In the genomic region with DNA sequence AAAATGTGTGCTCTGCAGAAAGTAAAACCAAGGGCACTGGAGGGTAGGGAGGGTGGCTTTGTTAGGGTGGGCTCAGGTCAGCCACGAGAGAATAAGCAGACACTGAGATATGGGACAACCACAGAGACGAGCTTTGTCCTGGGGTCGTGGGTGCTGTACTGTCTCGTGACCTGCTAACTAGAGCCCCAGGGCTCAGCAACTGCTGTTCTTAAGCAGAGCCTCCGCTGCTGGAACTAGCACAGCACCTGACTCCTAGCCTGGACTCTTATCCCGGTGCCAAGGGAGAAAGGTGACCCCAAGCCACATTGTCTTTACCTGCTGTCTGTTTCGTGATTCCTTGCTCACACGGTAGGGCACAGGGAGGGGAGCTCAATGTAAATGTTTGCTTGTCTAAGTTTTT, we compare ENCODE assay signal across 12 mouse cellular contexts.
DNase-seq lines count a peak whose midpoint lies in the region; ATAC-seq and TF ChIP-seq lines count a peak whose summit lies in the region.
"Had no signal": no experiment of that assay in that cellular context is flagged by ENCODE, and none has a peak within 500 bp of the region (broad histone marks: within the 10 kb centered on the region; RNA-seq: fewer than 3 reads in every experiment).

No protein-coding gene starts in this region.

- peaks cover 4% of the 10 kb centered on the region for H3K36me3 ChIP-seq in heart, embryonic 13.5 days
- no peaks in the 10 kb centered on the region for H3K36me3 ChIP-seq in heart, embryonic 11.5 days (ENCODE audit: control insufficient read depth, insufficient read depth, low read length)
- H3K36me3 ChIP-seq in lung, postnatal 0 days (ENCODE audit: insufficient read depth, low read length) = no peaks in the 10 kb centered on the region
- no peaks in the 10 kb centered on the region for H3K36me3 ChIP-seq in intestine, embryonic 16.5 days (ENCODE audit: control insufficient read depth, insufficient read depth, low read length)
- no peaks in the 10 kb centered on the region for H3K36me3 ChIP-seq in stomach, postnatal 0 days (ENCODE audit: control insufficient read depth, insufficient read depth, low read length)
- H3K36me3 ChIP-seq: liver, embryonic 15.5 days had no signal

- no peaks in the 10 kb centered on the region for H3K9me3 ChIP-seq in heart, embryonic 13.5 days
- no peaks in the 10 kb centered on the region for H3K9me3 ChIP-seq in heart, embryonic 11.5 days (replicated peaks; ENCODE audit: control insufficient read depth, low read length)
- H3K9me3 ChIP-seq in lung, postnatal 0 days (ENCODE audit: low read length) = no peaks in the 10 kb centered on the region
- no peaks in the 10 kb centered on the region for H3K9me3 ChIP-seq in intestine, embryonic 16.5 days (ENCODE audit: control insufficient read depth, low read length)
- no peaks in the 10 kb centered on the region for H3K9me3 ChIP-seq in stomach, postnatal 0 days (ENCODE audit: control insufficient read depth, low read length)
- H3K9me3 ChIP-seq: liver, embryonic 15.5 days had no signal

- TF ChIP-seq CTCF in lung, postnatal 0 days (IDR thresholded peaks at IDR 0.05) = no peak
- TF ChIP-seq CTCF in stomach, postnatal 0 days (IDR thresholded peaks at IDR 0.05; ENCODE audit: low read depth) = no peak

- H3K4me3 ChIP-seq in heart, embryonic 13.5 days = no peak overlapping the region
- H3K4me3 ChIP-seq in heart, embryonic 11.5 days (ENCODE audit: low read depth, low read length) = no peak overlapping the region
- H3K4me3 ChIP-seq in lung, postnatal 0 days (ENCODE audit: low read depth, low read length) = no peak overlapping the region
- no peak overlapping the region for H3K4me3 ChIP-seq in intestine, embryonic 16.5 days (ENCODE audit: low read length)
- no peak overlapping the region for H3K4me3 ChIP-seq in stomach, postnatal 0 days (ENCODE audit: low read depth, low read length)
- H3K4me3 ChIP-seq: layer of hippocampus, adult 2 months; liver, embryonic 15.5 days had no signal

- H3K27ac ChIP-seq in heart, embryonic 13.5 days (replicated peaks) = peak overlapping the region; percentile 37; the same call in 1 of the 2 replicates
- no peak overlapping the region for H3K27ac ChIP-seq in heart, embryonic 11.5 days (ENCODE audit: low read depth, low read length)
- H3K27ac ChIP-seq in lung, postnatal 0 days (ENCODE audit: low read length) = peak overlapping the region; percentile 77
- H3K27ac ChIP-seq in intestine, embryonic 16.5 days (ENCODE audit: low read length) = 0 out of 2 replicates have a peak overlapping the region, but pooled peaks have one; percentile 4
- H3K27ac ChIP-seq in stomach, postnatal 0 days (replicated peaks) = peak overlapping the region; percentile 80
- H3K27ac ChIP-seq: layer of hippocampus, adult 2 months; liver, embryonic 15.5 days had no signal

- H3K4me2 ChIP-seq in heart, embryonic 13.5 days = no peak overlapping the region
- no peak overlapping the region for H3K4me2 ChIP-seq in heart, embryonic 11.5 days
- no peak overlapping the region for H3K4me2 ChIP-seq in lung, postnatal 0 days (replicated peaks; ENCODE audit: low read depth, low read length)
- no peak overlapping the region for H3K4me2 ChIP-seq in intestine, embryonic 16.5 days (ENCODE audit: low read depth, low read length)
- no peak overlapping the region for H3K4me2 ChIP-seq in stomach, postnatal 0 days (replicated peaks; ENCODE audit: low read depth)
- H3K4me2 ChIP-seq: liver, embryonic 15.5 days had no signal

- peaks cover 34% of the 10 kb centered on the region for H3K4me1 ChIP-seq in heart, embryonic 13.5 days
- H3K4me1 ChIP-seq in heart, embryonic 11.5 days (ENCODE audit: control insufficient read depth, insufficient read depth, low read length) = peaks cover 11% of the 10 kb centered on the region
- H3K4me1 ChIP-seq in lung, postnatal 0 days (ENCODE audit: insufficient read depth, low read depth, low read length) = peaks cover 13% of the 10 kb centered on the region; the same call in 1 of the 2 replicates
- H3K4me1 ChIP-seq in intestine, embryonic 16.5 days (ENCODE audit: control insufficient read depth, insufficient read depth, low read length) = peaks cover 19% of the 10 kb centered on the region
- H3K4me1 ChIP-seq in stomach, postnatal 0 days (replicated peaks; ENCODE audit: control insufficient read depth, insufficient read depth) = peaks cover 8% of the 10 kb centered on the region

- no peak overlapping the region for H3K9ac ChIP-seq in heart, embryonic 13.5 days
- H3K9ac ChIP-seq in heart, embryonic 11.5 days (ENCODE audit: low read depth, low read length) = no peak overlapping the region
- no peak overlapping the region for H3K9ac ChIP-seq in lung, postnatal 0 days (replicated peaks; ENCODE audit: low read depth)
- no peak overlapping the region for H3K9ac ChIP-seq in intestine, embryonic 16.5 days (ENCODE audit: low read depth, low read length)
- H3K9ac ChIP-seq in stomach, postnatal 0 days (ENCODE audit: low read length) = no peak overlapping the region
- H3K9ac ChIP-seq: liver, embryonic 15.5 days had no signal

- H3K27me3 ChIP-seq in heart, embryonic 13.5 days (replicated peaks) = no peaks in the 10 kb centered on the region
- H3K27me3 ChIP-seq in heart, embryonic 11.5 days (ENCODE audit: control insufficient read depth, insufficient read depth, low read length) = no peaks in the 10 kb centered on the region
- H3K27me3 ChIP-seq in lung, postnatal 0 days (replicated peaks; ENCODE audit: insufficient read depth, low read length) = no peaks in the 10 kb centered on the region
- no peaks in the 10 kb centered on the region for H3K27me3 ChIP-seq in intestine, embryonic 16.5 days (replicated peaks; ENCODE audit: control insufficient read depth, insufficient read depth, low read length)
- no peaks in the 10 kb centered on the region for H3K27me3 ChIP-seq in stomach, postnatal 0 days (ENCODE audit: control insufficient read depth, insufficient read depth, low read length)
- H3K27me3 ChIP-seq: liver, embryonic 15.5 days had no signal

- no peak for DNase-seq in lung, postnatal 0 days (ENCODE audit: low spot score)
- no peak for DNase-seq in lung, postnatal 36 days
- no peak for DNase-seq in stomach, postnatal 0 days (ENCODE audit: low spot score)
- DNase-seq in gastrocnemius, postnatal 4 days (ENCODE audit: low spot score in 2 of 2) = no peak
- no peak for DNase-seq in urinary bladder, postnatal 14 days (ENCODE audit: low spot score)
- DNase-seq: cerebellum, postnatal 10 days had no signal

- 62% methylated on average over 8 of the region's 8 CpGs for WGBS in heart, embryonic 13.5 days
- 60% methylated on average over 8 of the region's 8 CpGs for WGBS in heart, embryonic 11.5 days (ENCODE audit: insufficient replicate concordance)
- 62% methylated on average over 8 of the region's 8 CpGs for WGBS in lung, postnatal 0 days
- 63% methylated on average over 8 of the region's 8 CpGs for WGBS in intestine, embryonic 16.5 days
- 64% methylated on average over 8 of the region's 8 CpGs for WGBS in stomach, postnatal 0 days

- ATAC-seq in heart, embryonic 13.5 days (ENCODE audit: extremely low read depth, insufficient number of reproducible peaks, low FRiP score, low TSS enrichment) = no peak
- ATAC-seq in heart, embryonic 11.5 days (replicated peaks; ENCODE audit: insufficient number of reproducible peaks, low FRiP score, low TSS enrichment) = no peak
- ATAC-seq in lung, postnatal 0 days = no peak
- ATAC-seq in intestine, embryonic 16.5 days = peak; percentile 49
- ATAC-seq in stomach, postnatal 0 days (ENCODE audit: low FRiP score, low TSS enrichment) = peak; percentile 24; the same call in 1 of the 2 replicates
- ATAC-seq: forebrain, embryonic 16.5 days had no signal

- no peak for TF ChIP-seq EP300 in lung, postnatal 0 days (IDR thresholded peaks at IDR 0.05)
- no peak for TF ChIP-seq EP300 in stomach, postnatal 0 days (optimal IDR thresholded peaks at IDR 0.05)

Comparison
In these comparisons a context has a peak if more than half of its experiments do, and no peak if none do; other contexts are left out.
1. ATAC-seq: peak in intestine, embryonic 16.5 days (single experiment) and stomach, postnatal 0 days (single experiment); none in heart, embryonic 13.5 days (single experiment), heart, embryonic 11.5 days (single experiment) and lung, postnatal 0 days (single experiment).